13 mouse cellular contexts compared by ENCODE assay signal in the genomic region with DNA sequence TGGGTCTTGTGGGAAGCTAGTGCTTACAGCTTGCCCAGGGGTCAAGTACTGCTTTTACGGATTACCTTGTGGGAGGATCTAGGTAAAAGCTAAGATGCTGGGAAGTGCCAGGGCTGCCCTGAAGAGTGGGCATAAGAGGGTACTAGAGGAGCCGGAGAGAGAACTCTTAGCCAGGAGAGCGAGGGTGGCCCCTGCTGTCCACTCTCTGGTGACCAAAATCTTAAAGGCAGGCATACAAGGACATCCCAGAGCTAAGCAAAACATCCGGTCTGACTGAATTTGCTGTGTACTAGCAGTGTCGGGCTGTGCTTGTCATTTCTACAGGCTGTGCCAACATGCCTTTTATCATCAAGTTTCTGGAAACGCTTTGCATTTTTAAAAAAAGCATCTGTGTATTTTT. TPM values are rescaled to one million over a fixed set of nuclear protein-coding genes. Genes with fewer than 3 reads are reported as not detected.
DNase-seq lines count a peak whose midpoint lies in the region; ATAC-seq lines count a peak whose summit lies in the region.
"Had no signal": no experiment of that assay in that cellular context is flagged by ENCODE, and none has a peak within 500 bp of the region (broad histone marks: within the 10 kb centered on the region; RNA-seq: fewer than 3 reads in every experiment).

No protein-coding gene starts in this region.

- no peak overlapping the region for H3K4me3 ChIP-seq in heart, embryonic 13.5 days
- no peak overlapping the region for H3K4me3 ChIP-seq in embryonic facial prominence, embryonic 10.5 days
- no peak overlapping the region for H3K4me3 ChIP-seq in intestine, embryonic 16.5 days (ENCODE audit: low read length)

- 0 out of 2 replicates have a peak overlapping the region, but pooled peaks have one; percentile 1 for H3K9ac ChIP-seq in heart, embryonic 13.5 days
- 0 out of 2 replicates have a peak overlapping the region, but pooled peaks have one; percentile 19 for H3K9ac ChIP-seq in intestine, embryonic 16.5 days (ENCODE audit: low read depth, low read length)
- H3K9ac ChIP-seq: liver, embryonic 14.5 days had no signal

- peak overlapping the region; percentile 96 for H3K27ac ChIP-seq in heart, embryonic 13.5 days (replicated peaks)
- 0 out of 2 replicates have a peak overlapping the region, but pooled peaks have one; percentile 40 for H3K27ac ChIP-seq in embryonic facial prominence, embryonic 10.5 days (replicated peaks)
- peak overlapping the region; percentile 41 for H3K27ac ChIP-seq in intestine, embryonic 16.5 days (ENCODE audit: low read length)
- H3K27ac ChIP-seq: hindbrain, postnatal 0 days; liver, embryonic 14.5 days had no signal

- no peaks in the 10 kb centered on the region for H3K9me3 ChIP-seq in heart, embryonic 13.5 days
- H3K9me3 ChIP-seq in embryonic facial prominence, embryonic 10.5 days, result no peaks in the 10 kb centered on the region
- H3K9me3 ChIP-seq in intestine, embryonic 16.5 days (ENCODE audit: control insufficient read depth, low read length), result no peaks in the 10 kb centered on the region

- no peak overlapping the region for H3K4me2 ChIP-seq in heart, embryonic 13.5 days
- no peak overlapping the region for H3K4me2 ChIP-seq in intestine, embryonic 16.5 days (ENCODE audit: low read depth, low read length)

- H3K27me3 ChIP-seq in heart, embryonic 13.5 days (replicated peaks), result no peaks in the 10 kb centered on the region
- no peaks in the 10 kb centered on the region for H3K27me3 ChIP-seq in embryonic facial prominence, embryonic 10.5 days (replicated peaks; ENCODE audit: low read depth, poor library complexity, severe bottlenecking)
- no peaks in the 10 kb centered on the region for H3K27me3 ChIP-seq in intestine, embryonic 16.5 days (replicated peaks; ENCODE audit: control insufficient read depth, insufficient read depth, low read length)

- no peak for DNase-seq in heart, adult 9 months (ENCODE audit: low spot score in 2 of 2)
- DNase-seq in embryonic facial prominence, embryonic 10.5 days (ENCODE audit: low spot score), result no peak
- DNase-seq in lung, postnatal 10 days, result peak; percentile 53
- no peak for DNase-seq in urinary bladder, postnatal 36 days (ENCODE audit: low spot score in 2 of 2)
- no peak for DNase-seq in ovary, postnatal 10 days (ENCODE audit: low spot score)
- DNase-seq: B cell, adult 2 months; cerebellum, adult 2 months; heart, adult 18-20 months; thymus, postnatal 14 days had no signal

- WGBS in heart, embryonic 13.5 days, result 68% methylated on average over 6 of the region's 6 CpGs
- 79% methylated on average over 6 of the region's 6 CpGs for WGBS in embryonic facial prominence, embryonic 10.5 days
- 59% methylated on average over 6 of the region's 6 CpGs for WGBS in intestine, embryonic 16.5 days

- ATAC-seq in heart, embryonic 13.5 days (ENCODE audit: extremely low read depth, insufficient number of reproducible peaks, low FRiP score, low TSS enrichment), result no peak
- ATAC-seq in intestine, embryonic 16.5 days, result no peak

- H3K4me1 ChIP-seq in heart, embryonic 13.5 days, result peaks cover 60% of the 10 kb centered on the region
- peaks cover 40% of the 10 kb centered on the region for H3K4me1 ChIP-seq in embryonic facial prominence, embryonic 10.5 days
- H3K4me1 ChIP-seq in intestine, embryonic 16.5 days (ENCODE audit: control insufficient read depth, insufficient read depth, low read length), result peaks cover 45% of the 10 kb centered on the region

- H3K36me3 ChIP-seq in heart, embryonic 13.5 days, result peaks cover 37% of the 10 kb centered on the region
- peaks cover 32% of the 10 kb centered on the region for H3K36me3 ChIP-seq in embryonic facial prominence, embryonic 10.5 days (replicated peaks)
- H3K36me3 ChIP-seq in intestine, embryonic 16.5 days (ENCODE audit: control insufficient read depth, insufficient read depth, low read length), result no peaks in the 10 kb centered on the region

RNA-seq across cellular contexts. Expression of a gene that starts 44.9 kb away (rescaled TPM):
- 44.3 and 48.8 TPM in 2 replicates for polyA plus RNA-seq in heart, embryonic 13.5 days (2015; fragmentation: Nextera tagmentation; extraction: Ambion mirVana)
- 16.5 and 19.3 TPM in 2 replicates for polyA plus RNA-seq in embryonic facial prominence, embryonic 10.5 days (2016; fragmentation: Nextera tagmentation; extraction: Ambion mirVana)
- polyA plus RNA-seq in intestine, embryonic 16.5 days (2015; fragmentation: Nextera tagmentation; extraction: Ambion mirVana), result 78.1 and 80.5 TPM in 2 replicates

Comparison
In these comparisons a context has a peak if more than half of its experiments do, and no peak if none do; other contexts are left out.
1. H3K27ac ChIP-seq: peak in every context shown above with its lines; median percentile 96 in heart, embryonic 13.5 days; 41 in intestine, embryonic 16.5 days; 40 in embryonic facial prominence, embryonic 10.5 days.